Mouse (Mus musculus) intestine, embryonic 14.5 days (tissue): ENCODE data around the gene Gk2. TPM values are rescaled to one million over a fixed set of nuclear protein-coding genes. Genes with fewer than 3 reads are reported as not detected.

Experiments used
- ATAC-seq: fragments of 200-750 bp; cut with Nextera tagmentation; replicated peaks from 2 replicates; pipeline ENCODE4 v1.8.0; 2017; ENCODE audit warnings: low read depth, moderate number of reproducible peaks, moderate TSS enrichment, moderate library complexity; ENCODE audit not compliant: low FRiP score, low TSS enrichment
- DNase-seq: peaks from one replicate; pipeline ENCODE4 v3.0.0-alpha.2; 2018; ENCODE audit warnings: low spot score
- H3K27ac ChIP-seq: fragments of 300-500 bp; sonication (generic); 2 replicates; pipeline ENCODE4 v1.5.1; 2014; ENCODE audit warnings: low read depth, mild to moderate bottlenecking, control low read depth
- H3K27me3 ChIP-seq: fragments of 300-500 bp; sonication (generic); replicated peaks from 2 replicates; pipeline ENCODE4 v1.6.1; 2014; ENCODE audit warnings: low read length, control low read depth; ENCODE audit not compliant: control insufficient read depth, insufficient read depth
- H3K36me3 ChIP-seq: fragments of 300-500 bp; sonication (generic); 2 replicates; pipeline ENCODE4 v1.6.1; 2014; ENCODE audit warnings: low read length, control low read depth; ENCODE audit not compliant: control insufficient read depth, insufficient read depth
- H3K4me1 ChIP-seq: fragments of 300-500 bp; sonication (generic); replicated peaks from 2 replicates; pipeline ENCODE4 v1.6.1; 2014; ENCODE audit warnings: low read length, control low read depth, mixed read lengths; ENCODE audit not compliant: control insufficient read depth, insufficient read depth
- H3K4me2 ChIP-seq: fragments of 300-500 bp; sonication (generic); 2 replicates; pipeline ENCODE4 v1.6.1; 2014; ENCODE audit warnings: low read length
- H3K4me3 ChIP-seq: fragments of 300-500 bp; sonication (generic); 2 replicates; pipeline ENCODE4 v1.5.1; 2014; ENCODE audit warnings: low read depth, low read length, control low read depth, mixed read lengths
- H3K9ac ChIP-seq: fragments of 300-500 bp; sonication (generic); 2 replicates; pipeline ENCODE4 v1.6.1; 2014; ENCODE audit warnings: mild to moderate bottlenecking, low read length
- H3K9me3 ChIP-seq: fragments of 300-500 bp; sonication (generic); 2 replicates; pipeline ENCODE4 v1.6.1; 2016; ENCODE audit warnings: low read length, control low read depth; ENCODE audit not compliant: control insufficient read depth
- WGBS: fragments of 180-500 bp; shearing (Covaris S2); extraction: QIAGEN DNeasy Blood & Tissue Kit; methylation state at CpG from one replicate; pipeline ENCODE4 v1.1.7; 2014; 5-methylcytosine and 5-hydroxymethylcytosine counted together
- polyA plus RNA-seq: library from polyadenylated mRNA; unstranded; fragments of >200 nt; fragmentation: Nextera tagmentation; extraction: Ambion mirVana; gene quantifications from 2 replicates; pipeline ENCODE4 v1.2.1, GENCODE M21; 2014

Gene Gk2
- 0.12 and 0.27 TPM in 2 replicates for polyA plus RNA-seq

DNA sequence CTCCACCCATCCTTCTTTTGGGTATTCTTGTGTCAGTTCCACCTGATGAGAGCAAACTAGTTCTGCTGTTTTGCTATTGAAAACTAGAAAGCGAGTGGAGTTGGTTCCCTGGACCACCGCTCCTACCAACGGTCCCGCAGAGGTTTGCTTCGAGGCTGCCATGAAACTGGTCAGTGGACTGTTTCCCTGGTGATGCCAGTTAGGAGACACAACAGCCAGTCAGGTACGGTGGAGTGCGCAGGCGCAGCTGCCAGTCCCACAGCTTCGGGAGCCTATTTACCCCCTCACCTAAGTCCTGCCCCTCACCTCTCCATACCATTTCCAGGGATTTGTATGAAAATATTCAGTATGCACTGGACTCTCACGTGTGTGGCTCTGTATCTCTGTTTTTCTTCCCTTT lies at the start of gene Gk2:
TSS of gene Gk2 (minus strand) at position 206 of the 400 bp plus-strand sequence.
- no peak within 1 kb of the TSS for H3K9ac ChIP-seq

DNA sequence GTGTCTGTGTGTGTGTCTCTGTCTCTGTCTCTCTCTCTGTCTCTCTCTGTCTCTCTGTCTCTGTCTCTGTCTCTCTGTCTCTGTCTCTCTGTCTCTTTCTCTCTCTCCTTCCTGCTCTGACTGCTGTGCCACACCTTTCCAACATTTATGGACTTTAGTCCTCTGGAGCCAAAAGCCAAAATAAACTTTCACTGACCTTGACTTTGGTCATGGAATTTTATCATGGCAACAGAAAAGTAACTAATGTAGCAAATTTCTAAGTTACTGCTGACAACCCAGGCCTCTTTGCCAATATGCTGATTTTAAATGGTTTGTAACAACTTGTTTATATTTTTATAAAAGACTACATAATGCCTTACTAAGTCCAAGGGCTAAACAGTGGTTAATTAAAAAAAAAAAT lies 41.2 kb upstream of the Gk2 start:
- Histone ChIP-seq H3K27ac (no peak overlapping the region), H3K9me3 (no peaks in the 10 kb centered on the region), H3K4me1 (no peaks in the 10 kb centered on the region), H3K4me3 (no peak overlapping the region), H3K9ac (no peak overlapping the region), H3K4me2 (no peak overlapping the region), H3K36me3 (no peaks in the 10 kb centered on the region), H3K27me3 (no peaks in the 10 kb centered on the region)
- no peak for ATAC-seq
- no peak for DNase-seq

More for the DNA sequence above, at the start of gene Gk2:
- H3K27me3 ChIP-seq, result no peaks in the 10 kb centered on the region
- no peaks in the 10 kb centered on the region for H3K36me3 ChIP-seq
- no peak within 1 kb of the TSS for H3K4me3 ChIP-seq
- no peak within 1 kb of the TSS for H3K27ac ChIP-seq
- no peaks in the 10 kb centered on the region for H3K9me3 ChIP-seq
- WGBS, result 91% methylated on average over 10 of the region's 10 CpGs
- ATAC-seq (no peak), DNase-seq (no peak)
- no peak within 1 kb of the TSS for H3K4me2 ChIP-seq
- H3K4me1 ChIP-seq, result no peaks in the 10 kb centered on the region

DNA sequence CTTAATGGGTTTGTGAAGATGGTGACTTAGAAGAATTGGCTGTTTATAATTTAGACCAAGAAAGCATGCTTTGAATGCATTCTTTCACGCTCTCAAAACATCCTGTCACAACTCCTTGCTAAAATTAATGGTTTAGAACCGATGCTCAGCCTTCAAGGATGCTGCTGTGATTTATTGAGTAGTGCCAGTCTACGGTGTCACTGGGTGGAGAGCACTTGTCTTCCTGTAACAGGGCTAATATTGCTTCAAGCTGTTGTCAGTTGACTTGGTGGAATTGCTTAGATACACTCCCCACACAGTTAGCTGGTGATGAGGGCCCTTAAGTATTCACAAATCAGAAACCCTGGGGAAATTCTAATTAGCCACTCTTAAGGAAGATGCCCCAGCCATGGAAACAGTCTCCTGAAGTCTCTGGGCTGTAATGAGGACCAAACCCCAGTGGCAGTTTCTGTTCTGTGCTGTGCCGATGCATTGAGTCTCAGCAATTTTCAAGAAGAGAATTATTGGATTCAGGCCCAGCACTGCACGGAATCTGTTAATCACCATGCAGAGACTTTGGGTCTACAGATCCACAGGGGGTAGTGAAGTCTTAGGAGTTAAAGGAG lies 38.8 kb upstream of the Gk2 start:
- DNase-seq (no peak), ATAC-seq (no peak)
- H3K27ac ChIP-seq, result no peak overlapping the region
- no peak overlapping the region for H3K4me3 ChIP-seq
- H3K4me1 ChIP-seq, result no peaks in the 10 kb centered on the region
- H3K9me3 ChIP-seq, result no peaks in the 10 kb centered on the region
- no peaks in the 10 kb centered on the region for H3K27me3 ChIP-seq
- H3K36me3 ChIP-seq, result no peaks in the 10 kb centered on the region
- H3K9ac ChIP-seq, result no peak overlapping the region
- 54% methylated on average over 5 of the region's 5 CpGs for WGBS
- H3K4me2 ChIP-seq, result no peak overlapping the region

DNA sequence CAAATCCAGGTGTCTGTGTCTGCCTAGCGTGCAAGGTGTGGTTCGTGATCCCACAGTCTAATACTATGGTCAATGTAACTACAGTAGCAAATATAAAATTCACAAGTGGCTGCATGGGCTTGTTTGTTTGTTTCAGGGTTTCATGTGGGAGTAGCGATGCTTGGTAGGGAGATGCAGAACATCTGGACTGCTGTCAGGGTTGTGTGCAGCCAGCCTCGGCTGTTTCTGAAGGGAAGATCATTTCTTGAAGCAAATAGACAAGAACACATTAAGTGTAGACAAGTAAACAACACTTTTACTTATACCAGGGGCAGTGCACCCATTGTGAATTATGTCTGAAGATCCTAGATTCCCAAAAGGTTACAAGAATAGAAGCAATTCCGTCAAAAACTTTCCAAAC lies 36.6 kb upstream of the Gk2 start:
- Histone ChIP-seq H3K9ac (no peak overlapping the region), H3K27me3 (no peaks in the 10 kb centered on the region), H3K9me3 (no peaks in the 10 kb centered on the region), H3K27ac (no peak overlapping the region), H3K4me1 (no peaks in the 10 kb centered on the region), H3K4me3 (no peak overlapping the region), H3K4me2 (no peak overlapping the region), H3K36me3 (no peaks in the 10 kb centered on the region)
- WGBS, result 66% methylated on average over 5 of the region's 5 CpGs
- ATAC-seq (no peak), DNase-seq (no peak)

DNA sequence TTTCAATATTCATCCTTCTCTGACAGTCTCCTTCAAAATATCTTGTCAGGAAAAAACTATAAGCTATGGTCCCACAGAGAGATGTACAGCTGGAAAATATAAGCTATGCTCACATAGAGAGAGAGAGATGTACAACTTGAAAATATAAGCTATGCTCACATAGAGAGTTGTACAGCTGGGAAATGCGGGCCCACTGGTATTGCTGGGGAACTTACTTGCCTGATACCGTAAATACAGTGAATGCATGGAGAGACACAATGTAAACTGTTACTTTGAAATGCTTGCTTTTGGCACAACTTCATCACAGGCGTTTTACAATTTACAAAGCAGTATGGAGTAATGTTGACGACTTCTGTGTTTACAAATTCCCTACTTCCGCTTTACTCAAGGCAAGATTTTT lies 29.3 kb upstream of the Gk2 start:
- no peaks in the 10 kb centered on the region for H3K4me1 ChIP-seq
- WGBS, result 63% methylated on average over 5 of the region's 5 CpGs
- no peak overlapping the region for H3K9ac ChIP-seq
- H3K9me3 ChIP-seq, result no peaks in the 10 kb centered on the region
- no peak overlapping the region for H3K27ac ChIP-seq
- H3K27me3 ChIP-seq, result no peaks in the 10 kb centered on the region
- H3K4me2 ChIP-seq, result no peak overlapping the region
- DNase-seq (no peak), ATAC-seq (no peak)
- H3K36me3 ChIP-seq, result no peaks in the 10 kb centered on the region
- H3K4me3 ChIP-seq, result no peak overlapping the region

DNA sequence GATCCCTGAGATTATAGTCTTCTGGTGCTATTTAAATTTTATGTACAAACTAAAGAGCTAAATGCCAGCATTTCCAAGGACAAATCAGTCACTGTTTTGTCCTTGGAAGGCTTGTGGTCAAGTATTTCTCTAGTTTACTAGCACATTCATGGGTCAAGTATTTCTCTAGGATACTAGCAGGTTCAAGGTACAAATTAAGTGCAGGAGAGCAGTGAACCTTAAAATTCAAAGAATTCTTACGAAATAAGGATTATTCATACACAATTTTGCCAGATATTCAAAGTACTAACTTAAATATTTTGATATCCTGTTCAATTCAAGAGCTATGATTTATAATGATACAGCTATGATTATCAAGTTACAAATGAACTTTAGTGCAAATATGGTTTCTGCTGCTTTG lies 23.2 kb upstream of the Gk2 start:
- 64% methylated on average over 1 of the region's 1 CpGs for WGBS
- DNase-seq (no peak), ATAC-seq (no peak)
- Histone ChIP-seq H3K4me2 (no peak overlapping the region), H3K9ac (no peak overlapping the region), H3K27ac (no peak overlapping the region), H3K4me1 (no peaks in the 10 kb centered on the region), H3K9me3 (no peaks in the 10 kb centered on the region), H3K36me3 (no peaks in the 10 kb centered on the region), H3K27me3 (no peaks in the 10 kb centered on the region), H3K4me3 (no peak overlapping the region)

DNA sequence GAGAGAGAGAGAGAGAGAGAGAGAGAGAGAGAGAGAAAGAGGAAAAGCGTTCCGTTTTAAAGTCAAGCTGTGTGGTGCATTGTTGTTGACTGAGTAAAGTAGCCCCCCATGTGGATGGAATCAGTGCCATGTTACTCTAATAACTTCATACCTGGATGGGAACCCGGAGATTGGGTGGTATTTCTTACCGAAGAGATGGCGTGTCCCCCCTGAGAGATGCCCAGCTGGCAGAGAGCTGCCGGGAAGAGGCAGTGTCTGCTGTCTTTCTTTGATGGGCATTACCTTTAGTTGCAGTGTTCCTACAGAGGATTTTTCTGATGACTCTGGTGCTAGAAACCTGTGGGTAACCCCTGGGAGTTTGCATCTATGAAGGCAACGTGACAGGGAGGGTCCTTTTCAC lies 10.4 kb upstream of the Gk2 start:
- DNase-seq, result no peak
- 91% methylated on average over 7 of the region's 7 CpGs for WGBS
- H3K4me3 ChIP-seq, result no peak overlapping the region

DNA sequence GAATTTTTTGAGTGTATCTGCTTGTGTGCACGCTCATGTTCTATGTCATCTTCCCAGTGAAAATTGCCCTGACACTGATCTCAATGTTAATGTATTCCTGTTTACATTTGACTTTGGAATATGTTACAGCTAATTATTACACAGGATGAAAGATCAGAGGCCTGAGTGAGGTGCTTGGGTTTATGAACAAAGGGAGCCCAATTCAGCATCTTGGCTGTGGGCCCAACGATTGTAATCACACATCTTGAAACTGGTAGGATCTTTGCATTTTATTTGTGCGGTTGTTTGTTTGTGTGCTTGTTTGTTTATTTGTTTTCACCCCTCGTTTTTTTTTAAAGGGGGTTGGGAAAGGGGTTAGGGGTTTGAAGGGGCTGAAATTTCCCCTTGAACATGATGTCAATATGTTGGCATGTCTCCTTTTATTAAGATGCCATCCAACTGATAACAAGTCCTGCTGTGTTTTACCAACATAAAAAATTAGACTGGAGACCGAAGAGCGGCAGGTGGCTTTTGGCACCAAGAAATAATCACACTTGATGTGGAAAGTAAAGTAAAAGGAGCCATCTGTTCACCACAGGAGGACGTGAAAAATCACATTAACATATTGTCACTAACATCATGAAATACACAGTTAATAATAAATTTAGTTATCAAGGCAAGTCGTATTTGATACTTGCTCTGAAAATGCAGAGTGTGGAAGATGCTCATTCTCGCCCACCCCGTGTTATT lies 9.8 kb upstream of the Gk2 start:
- H3K9ac ChIP-seq, result no peak overlapping the region
- no peaks in the 10 kb centered on the region for H3K4me1 ChIP-seq
- no peaks in the 10 kb centered on the region for H3K9me3 ChIP-seq
- no peaks in the 10 kb centered on the region for H3K27me3 ChIP-seq
- H3K4me3 ChIP-seq, result no peak overlapping the region
- DNase-seq (no peak), ATAC-seq (no peak)
- H3K4me2 ChIP-seq, result no peak overlapping the region
- no peak overlapping the region for H3K27ac ChIP-seq
- 83% methylated on average over 10 of the region's 10 CpGs for WGBS
- H3K36me3 ChIP-seq, result no peaks in the 10 kb centered on the region

More for the DNA sequence above, 10.4 kb upstream of the Gk2 start:
- no peak for ATAC-seq
- no peaks in the 10 kb centered on the region for H3K27me3 ChIP-seq
- H3K36me3 ChIP-seq, result no peaks in the 10 kb centered on the region
- no peak overlapping the region for H3K27ac ChIP-seq
- no peak overlapping the region for H3K4me2 ChIP-seq
- no peak overlapping the region for H3K9ac ChIP-seq
- no peaks in the 10 kb centered on the region for H3K9me3 ChIP-seq
- H3K4me1 ChIP-seq, result no peaks in the 10 kb centered on the region

DNA sequence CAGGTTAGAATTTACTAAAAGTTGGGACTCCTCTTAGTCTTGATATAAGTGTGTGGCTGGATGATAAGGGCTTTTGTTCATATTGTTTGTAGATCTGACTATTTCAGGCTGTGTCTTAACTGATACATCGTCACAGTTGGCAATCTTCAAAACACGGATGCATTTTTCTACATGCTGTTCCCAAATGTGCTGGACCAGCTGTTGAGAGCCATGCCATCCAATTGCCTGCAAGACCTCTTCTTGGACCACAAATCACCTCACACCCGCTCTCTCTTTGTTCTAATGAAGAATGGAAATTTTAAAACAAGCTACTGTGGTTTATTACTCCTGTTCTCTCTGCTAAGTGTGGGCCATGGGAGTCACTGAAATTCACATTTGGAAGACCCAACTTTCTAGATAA lies 9.1 kb upstream of the Gk2 start:
- Histone ChIP-seq H3K4me3 (no peak overlapping the region), H3K4me1 (no peaks in the 10 kb centered on the region), H3K9me3 (no peaks in the 10 kb centered on the region), H3K9ac (no peak overlapping the region), H3K27ac (no peak overlapping the region), H3K4me2 (no peak overlapping the region), H3K36me3 (no peaks in the 10 kb centered on the region), H3K27me3 (no peaks in the 10 kb centered on the region)
- no peak for DNase-seq
- WGBS, result 85% methylated on average over 3 of the region's 3 CpGs
- ATAC-seq, result no peak
